Mouse (Mus musculus) adrenal gland, postnatal 14 days (tissue): ENCODE results near the gene Cln5. TPM values are rescaled to one million over a fixed set of nuclear protein-coding genes. Genes with fewer than 3 reads are reported as not detected.
A peak's percentile ranks its signal among the peaks of the same experiment; 100 is the strongest.

Source experiments
- DNase-seq: peaks from one replicate; pipeline ENCODE4 v3.0.0; 2021; ENCODE audit warnings: mixed read lengths
- total RNA-seq: library from RNA; stranded (reverse); gene quantifications from 2 replicates; pipeline ENCODE4 v1.2.3, GENCODE M21; 2021

The Cln5 gene
- total RNA-seq, 1 experiment from 2014 or later = 26.0 TPM

- DNase-seq = peak; percentile 39
These were observed 8.2 kb downstream of the Cln5 start for GRCm38 (mm10) chr14:103078006-103078912.

GRCm38 (mm10) chr14:103079209-103079977 lies 9.4 kb downstream of the Cln5 start:
- no peak for DNase-seq

GRCm38 (mm10) chr14:103085840-103086533 lies 16.0 kb downstream of the Cln5 start:
- no peak for DNase-seq

GRCm38 (mm10) chr14:103086671-103087324 lies 16.8 kb downstream of the Cln5 start:
- peak; percentile 22 for DNase-seq

GRCm38 (mm10) chr14:103087846-103088245 lies 17.8 kb downstream of the Cln5 start:
- no peak for DNase-seq

GRCm38 (mm10) chr14:103088624-103089023 lies 18.6 kb downstream of the Cln5 start:
- DNase-seq = peak; percentile 73

GRCm38 (mm10) chr14:103093236-103093635 lies 23.2 kb downstream of the Cln5 start:
- DNase-seq = no peak

- DNase-seq = no peak
These were observed 23.7 kb downstream of the Cln5 start for GRCm38 (mm10) chr14:103093670-103094069.

GRCm38 (mm10) chr14:103095036-103095435 lies 25.0 kb downstream of the Cln5 start:
- no peak for DNase-seq

- no peak for DNase-seq
These were observed 25.8 kb downstream of the Cln5 start for GRCm38 (mm10) chr14:103095826-103096225.

GRCm38 (mm10) chr14:103096621-103097020 lies 26.6 kb downstream of the Cln5 start:
- peak; percentile 67 for DNase-seq

GRCm38 (mm10) chr14:103098213-103098586 lies 28.2 kb downstream of the Cln5 start:
- DNase-seq = no peak

GRCm38 (mm10) chr14:103098587-103099235 lies 28.7 kb downstream of the Cln5 start:
- peak; percentile 95 for DNase-seq

GRCm38 (mm10) chr14:103099238-103099933 lies 29.4 kb downstream of the Cln5 start, which contains the start of gene Fbxl3:
Gene Fbxl3 (minus strand): TSS chr14:103099566.
- peak; percentile 97 for DNase-seq

- DNase-seq = no peak
These were observed 30.3 kb downstream of the Cln5 start for GRCm38 (mm10) chr14:103100296-103100695.

GRCm38 (mm10) chr14:103101171-103101570 lies 31.2 kb downstream of the Cln5 start:
- DNase-seq = peak; percentile 14

- no peak for DNase-seq
These were observed 32.2 kb downstream of the Cln5 start for GRCm38 (mm10) chr14:103102246-103102645.

- DNase-seq = no peak
These were observed 32.8 kb downstream of the Cln5 start for GRCm38 (mm10) chr14:103102731-103103335.

- DNase-seq = no peak
These were observed 36.3 kb downstream of the Cln5 start for GRCm38 (mm10) chr14:103106301-103106700.

GRCm38 (mm10) chr14:103109971-103110370 lies 40.0 kb downstream of the Cln5 start:
- DNase-seq = no peak
